Mouse (Mus musculus): ENCODE measurements around the gene Kif5a.

Kif5a gene

GRCm38 (mm10) chr10:127191191-127192056, 71.7 kb downstream of the Kif5a start:
- in situ Hi-C loops (cut with MboI, MseI) = no loop called here

DNA sequence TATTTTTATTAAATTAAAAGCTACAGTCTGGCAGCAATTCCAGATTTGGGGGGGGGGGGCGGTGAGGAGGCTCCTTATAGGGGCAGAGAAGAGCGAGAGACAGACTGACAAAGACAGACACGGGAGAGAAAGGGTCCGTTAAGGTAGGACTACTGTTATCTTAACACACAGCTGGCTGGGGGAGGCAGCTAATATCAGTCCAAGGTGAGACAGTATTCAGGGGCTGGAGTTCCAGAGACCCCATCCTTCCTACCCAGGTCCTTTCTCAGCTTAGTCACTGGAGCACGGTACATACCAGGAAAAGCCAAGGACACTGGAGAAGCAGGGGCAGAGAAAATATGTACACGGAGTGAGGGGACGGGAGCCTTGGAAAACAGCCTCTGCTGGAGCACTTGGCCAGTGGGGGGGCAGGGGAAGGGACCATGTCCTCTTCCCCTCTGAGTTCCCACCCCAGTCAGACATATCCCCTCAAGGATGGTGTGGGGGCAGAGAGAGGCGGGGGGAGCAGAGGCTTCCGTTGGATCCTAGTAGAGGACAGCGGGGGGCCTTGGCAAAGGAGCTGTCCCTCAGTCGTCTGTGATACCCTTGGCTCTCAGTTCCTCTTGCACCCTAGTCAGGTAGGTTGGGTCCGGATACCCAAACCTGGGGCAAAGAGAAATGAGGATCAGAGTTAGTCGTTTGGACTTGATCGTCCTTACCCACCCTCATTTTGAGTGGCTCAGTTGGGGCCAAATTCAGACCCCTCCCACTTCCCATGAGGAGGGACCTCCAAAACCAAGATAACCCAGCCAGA, 72.6 kb downstream of the Kif5a start:
- in situ Hi-C loops (cut with MboI, MseI) = no loop called here

- in situ Hi-C loops (cut with MboI, MseI) = loop anchor here (5.0 to 10.0 kb wide), 2 partner anchors 142 to 335 kb away; partner anchors contain the start of gene Shmt2
Observed at GRCm38 (mm10) chr10:127189651-127190381, 73.3 kb downstream of the Kif5a start, which contains the start of gene Arhgef25. Gene Arhgef25, minus strand, starts transcription at chr10:127190083.

DNA sequence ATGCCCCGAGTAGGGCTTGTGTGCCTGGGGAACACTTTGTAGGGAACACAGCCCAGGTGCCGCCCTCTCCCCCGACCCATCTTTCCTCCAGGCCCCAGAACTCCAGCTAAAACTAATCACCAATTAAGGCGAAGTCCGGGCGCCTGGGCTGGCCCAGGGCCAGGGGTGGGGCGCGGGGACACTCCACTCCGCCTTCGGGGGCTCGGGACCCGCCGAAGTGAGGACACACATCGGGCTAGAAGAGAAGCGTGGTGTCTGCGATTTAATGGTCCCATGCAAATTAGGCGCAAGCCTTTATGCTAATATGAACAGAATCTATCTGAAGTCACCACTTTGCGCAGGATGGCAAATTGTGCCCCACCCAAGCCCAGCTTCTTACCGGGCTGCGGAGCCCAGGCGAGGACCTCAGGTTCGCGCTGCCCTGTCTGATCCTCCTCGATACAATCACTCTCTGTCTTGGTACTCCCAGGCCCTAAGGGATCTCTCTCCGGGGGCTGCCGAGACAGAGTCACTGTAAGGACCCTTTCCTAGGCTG, 74.0 kb downstream of the Kif5a start:
- in situ Hi-C loops (cut with MboI, MseI) = loop anchor here (5.0 to 10.0 kb wide), 2 partner anchors 143 to 336 kb away; partner anchors contain the start of gene Shmt2

DNA sequence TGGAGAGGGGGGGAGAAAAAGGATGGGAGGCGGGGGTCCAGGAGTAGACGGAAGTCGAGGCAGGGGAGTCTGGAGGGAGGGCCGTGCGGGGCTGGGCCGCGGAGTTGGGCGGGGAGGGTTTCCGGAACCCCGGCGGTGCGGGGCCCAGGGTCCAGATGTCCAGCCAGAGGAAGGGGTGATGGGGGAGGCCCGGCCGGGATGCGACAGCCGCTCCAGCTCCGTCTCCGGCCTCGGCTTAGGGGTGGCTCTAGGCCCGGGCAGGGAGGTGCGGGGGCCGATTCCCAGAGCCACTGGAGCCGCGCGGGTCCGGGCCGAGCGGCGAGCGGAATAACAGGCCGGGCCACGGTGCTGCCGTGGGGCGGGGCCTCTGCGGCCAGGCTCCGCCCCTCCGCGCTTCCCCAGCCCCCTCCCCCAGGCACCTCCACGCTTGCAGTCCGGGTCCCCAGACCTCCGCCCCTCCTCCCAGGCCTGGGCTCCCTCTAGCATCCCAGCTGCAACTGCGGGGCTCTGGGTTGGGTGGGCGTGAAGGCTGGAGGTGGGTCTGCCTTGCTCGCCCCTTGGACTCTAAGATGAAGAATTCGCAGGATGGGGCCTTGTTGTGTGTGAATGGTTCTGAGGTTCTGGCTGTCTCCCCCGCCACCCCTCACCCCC, 74.6 kb downstream of the Kif5a start:
- in situ Hi-C loops (cut with MboI, MseI) = loop anchor here (5.0 to 10.0 kb wide), 2 partner anchors 144 to 336 kb away; partner anchors contain the start of gene Shmt2

DNA sequence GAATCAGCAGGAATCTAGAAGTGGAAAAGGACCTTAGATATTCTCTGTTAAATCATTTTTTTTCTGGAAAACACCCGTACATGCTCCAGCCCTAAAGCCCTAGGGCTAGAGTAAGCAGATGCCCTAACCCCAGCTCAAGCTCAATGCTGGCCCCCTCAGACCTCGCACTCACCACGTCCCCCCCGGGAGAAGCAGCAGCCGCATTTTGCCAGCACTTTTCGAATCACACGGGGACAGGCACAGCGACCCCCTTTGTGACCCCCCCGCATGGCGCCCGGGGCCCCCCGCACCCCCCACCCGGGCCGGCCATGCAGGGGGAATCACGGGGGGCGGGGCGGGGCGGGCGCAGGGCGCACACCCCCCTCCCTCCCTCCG, 75.1 kb downstream of the Kif5a start:
- in situ Hi-C loops (cut with MboI, MseI) = loop anchor here (5.0 to 10.0 kb wide), 2 partner anchors 144 to 337 kb away; partner anchors contain the start of gene Shmt2

DNA sequence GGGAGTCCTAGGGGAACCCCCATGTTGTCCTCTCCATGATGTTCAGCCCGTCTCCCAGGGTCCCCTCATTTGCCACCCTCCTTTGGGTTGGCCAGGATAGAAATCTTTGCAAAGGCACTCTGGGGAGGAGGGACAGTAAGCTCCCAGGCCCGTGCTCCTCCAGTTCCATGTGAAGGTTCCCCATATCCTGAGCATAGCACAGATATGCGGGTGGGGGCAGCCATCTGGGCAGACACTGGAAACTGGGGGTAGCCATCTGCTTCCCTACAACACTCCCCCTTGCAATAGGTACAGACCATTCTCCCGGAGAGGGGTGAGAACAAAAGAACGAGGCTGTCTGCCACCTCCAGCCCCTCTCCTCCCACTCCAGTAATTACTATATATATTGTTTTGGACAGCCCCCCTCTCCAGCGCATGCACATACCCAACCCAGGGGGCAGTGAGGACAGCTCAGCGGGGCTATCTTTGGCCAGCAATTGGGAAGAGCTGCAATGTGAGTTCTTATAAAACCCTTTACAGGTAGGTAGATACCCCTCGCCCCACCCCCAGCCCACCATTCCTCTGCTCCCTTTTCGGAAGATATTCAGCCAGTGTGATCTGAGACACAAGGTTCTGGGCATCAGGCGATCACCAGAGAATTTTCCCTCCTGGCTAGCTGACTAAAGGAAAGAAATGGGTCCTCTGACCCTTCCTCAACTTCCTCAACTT, 75.6 kb downstream of the Kif5a start:
- in situ Hi-C loops (cut with MboI, MseI) = loop anchor here (5.0 to 10.0 kb wide), 2 partner anchors 145 to 337 kb away; partner anchors contain the start of gene Shmt2

- in situ Hi-C loops (cut with MboI, MseI) = loop anchor here (5.0 to 10.0 kb wide), 2 partner anchors 146 to 338 kb away; partner anchors contain the start of gene Shmt2
Observed at GRCm38 (mm10) chr10:127186451-127186850, 76.7 kb downstream of the Kif5a start.

DNA sequence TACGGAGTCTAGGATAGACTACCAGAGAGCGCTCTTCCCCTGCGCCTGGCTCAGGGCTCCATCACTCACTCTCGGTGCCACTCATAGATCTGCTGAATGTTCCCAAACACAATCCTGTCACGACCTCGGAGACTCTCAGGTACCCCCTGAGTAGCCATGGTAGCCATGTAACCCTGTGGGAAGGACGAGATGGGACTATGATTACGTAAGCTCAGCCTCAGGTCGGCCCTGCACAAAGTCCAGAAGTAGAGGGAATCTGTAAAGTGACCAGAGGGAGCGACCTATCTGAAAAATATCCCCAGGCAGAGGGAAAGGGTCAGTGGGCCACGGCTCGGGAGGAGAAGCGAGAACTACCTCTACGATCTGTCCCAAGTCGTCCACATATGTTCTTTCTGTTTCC, 77.6 kb downstream of the Kif5a start:
- in situ Hi-C loops (cut with MboI, MseI) = loop anchor here (5.0 to 10.0 kb wide), 2 partner anchors 147 to 339 kb away; partner anchors contain the start of gene Shmt2

DNA sequence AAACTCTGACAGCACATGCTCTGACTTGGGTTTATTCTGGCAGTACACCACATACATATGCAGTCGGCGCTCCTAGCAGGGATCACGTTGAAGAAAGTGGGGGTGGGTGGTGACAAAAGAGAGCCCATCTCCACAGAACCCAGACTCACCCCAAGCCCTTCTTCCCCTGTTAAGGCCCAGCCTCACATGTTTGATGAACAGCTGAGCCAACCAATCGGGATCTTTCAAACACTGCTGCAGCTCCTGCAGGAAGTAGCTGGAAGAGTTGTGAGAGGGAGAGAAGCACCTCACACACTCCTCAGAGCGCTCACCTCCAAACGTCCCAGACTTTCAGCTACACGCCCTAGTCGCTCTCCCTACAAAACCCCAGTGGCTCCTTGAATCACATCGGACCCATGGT, 78.0 kb downstream of the Kif5a start:
- in situ Hi-C loops (cut with MboI, MseI) = loop anchor here (5.0 to 10.0 kb wide), 2 partner anchors 147 to 340 kb away; partner anchors contain the start of gene Shmt2

GRCm38 (mm10) chr10:127183759-127184158, 79.4 kb downstream of the Kif5a start:
- in situ Hi-C loops (cut with MboI, MseI) = loop anchor here (5.0 to 10.0 kb wide), 2 partner anchors 39 to 341 kb away; partner anchors contain the start of gene Shmt2

DNA sequence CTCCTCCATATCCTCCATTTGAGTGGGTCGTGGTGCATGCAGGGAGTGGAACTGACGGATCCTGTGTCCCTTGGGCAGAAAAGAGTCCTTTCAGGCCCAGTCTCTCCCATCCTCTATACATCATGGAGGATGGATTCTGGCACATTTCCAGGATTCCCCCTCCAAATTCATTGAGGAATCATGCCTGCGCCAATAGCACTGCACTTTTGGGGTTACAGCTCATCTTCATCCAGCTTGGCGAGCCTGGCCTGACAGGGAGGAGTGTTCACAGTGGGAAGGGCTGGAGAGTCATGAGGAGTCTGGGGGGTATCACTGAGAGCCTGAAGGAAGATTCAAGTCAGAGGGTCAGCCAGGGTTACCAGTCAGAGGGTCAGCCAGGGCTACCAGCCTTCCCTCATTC, 80.5 kb downstream of the Kif5a start:
- in situ Hi-C loops (cut with MboI, MseI) = loop anchor here (5.0 to 10.0 kb wide), 2 partner anchors 40 to 342 kb away; partner anchors contain the start of gene Shmt2

- in situ Hi-C loops (cut with MboI, MseI) = loop anchor here (5.0 to 10.0 kb wide), 2 partner anchors 41 to 343 kb away; partner anchors contain the start of gene Shmt2
Observed at GRCm38 (mm10) chr10:127181566-127181965, 81.6 kb downstream of the Kif5a start.

DNA sequence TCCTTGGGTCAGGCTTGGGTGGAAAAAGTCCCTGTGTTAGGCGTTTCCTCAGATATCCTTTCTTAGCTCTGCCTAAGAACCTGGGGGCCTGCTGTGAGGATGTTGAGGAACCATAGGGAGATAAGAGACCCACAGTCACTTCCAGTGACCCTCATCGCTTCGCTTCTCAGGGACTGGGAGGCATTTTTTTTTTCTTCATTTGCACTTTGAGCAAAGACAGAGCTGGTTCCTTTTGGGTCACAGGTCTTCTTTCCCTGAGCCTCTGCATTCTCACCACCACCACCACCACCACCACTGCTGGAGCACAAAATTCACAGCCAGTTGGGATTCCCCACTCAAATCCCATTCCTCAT, 82.5 kb downstream of the Kif5a start:
- in situ Hi-C loops (cut with MboI, MseI) = loop anchor here (5.0 to 10.0 kb wide), 2 partner anchors 42 to 344 kb away; partner anchors contain the start of gene Shmt2

DNA sequence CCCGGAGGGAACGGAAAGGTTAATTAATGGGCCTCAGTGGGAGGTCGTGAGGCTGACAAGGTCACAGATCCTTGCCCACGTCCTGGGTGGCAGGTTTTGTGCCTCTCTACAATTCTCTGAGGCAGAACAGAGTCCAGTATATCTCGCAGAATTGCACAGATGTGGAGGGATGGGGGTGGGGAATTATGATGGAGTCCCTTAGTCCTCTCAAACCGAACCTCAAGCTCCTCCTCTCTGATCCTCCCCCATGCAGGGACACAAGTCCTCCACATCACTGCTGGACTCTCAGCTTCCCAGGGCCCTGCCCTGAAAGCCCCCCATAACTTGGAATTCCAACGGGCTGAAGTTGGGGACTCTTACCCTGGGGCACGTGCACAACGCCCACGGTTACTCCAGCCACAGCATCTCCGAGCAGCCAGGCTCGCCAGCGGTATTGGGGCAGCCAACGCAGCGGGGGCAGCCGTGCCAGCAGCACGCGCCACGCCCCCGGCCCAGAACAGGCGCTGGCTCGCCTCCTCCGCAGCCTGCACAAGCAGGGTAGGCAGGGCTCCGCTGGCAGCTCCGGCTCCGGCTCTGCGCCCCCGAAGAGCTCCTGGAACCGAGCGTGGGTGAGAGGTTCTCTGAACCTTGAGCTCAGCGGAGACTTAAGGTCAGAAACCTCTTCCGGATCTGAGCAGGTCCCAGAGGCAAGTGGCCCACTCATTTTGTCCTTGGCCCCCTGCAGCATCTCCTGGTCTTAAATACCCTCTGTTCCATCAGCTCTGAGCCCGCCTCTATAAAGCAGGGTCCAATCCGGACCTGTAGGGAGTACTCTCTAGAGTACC, 83.1 kb downstream of the Kif5a start, which contains the start of gene Slc26a10:
Slc26a10 (minus strand) TSS at position 775 of the 824 bp plus-strand sequence.
- in situ Hi-C loops (cut with MboI, MseI) = loop anchor here (5.0 to 10.0 kb wide), 2 partner anchors 42 to 345 kb away; partner anchors contain the start of gene Shmt2

DNA sequence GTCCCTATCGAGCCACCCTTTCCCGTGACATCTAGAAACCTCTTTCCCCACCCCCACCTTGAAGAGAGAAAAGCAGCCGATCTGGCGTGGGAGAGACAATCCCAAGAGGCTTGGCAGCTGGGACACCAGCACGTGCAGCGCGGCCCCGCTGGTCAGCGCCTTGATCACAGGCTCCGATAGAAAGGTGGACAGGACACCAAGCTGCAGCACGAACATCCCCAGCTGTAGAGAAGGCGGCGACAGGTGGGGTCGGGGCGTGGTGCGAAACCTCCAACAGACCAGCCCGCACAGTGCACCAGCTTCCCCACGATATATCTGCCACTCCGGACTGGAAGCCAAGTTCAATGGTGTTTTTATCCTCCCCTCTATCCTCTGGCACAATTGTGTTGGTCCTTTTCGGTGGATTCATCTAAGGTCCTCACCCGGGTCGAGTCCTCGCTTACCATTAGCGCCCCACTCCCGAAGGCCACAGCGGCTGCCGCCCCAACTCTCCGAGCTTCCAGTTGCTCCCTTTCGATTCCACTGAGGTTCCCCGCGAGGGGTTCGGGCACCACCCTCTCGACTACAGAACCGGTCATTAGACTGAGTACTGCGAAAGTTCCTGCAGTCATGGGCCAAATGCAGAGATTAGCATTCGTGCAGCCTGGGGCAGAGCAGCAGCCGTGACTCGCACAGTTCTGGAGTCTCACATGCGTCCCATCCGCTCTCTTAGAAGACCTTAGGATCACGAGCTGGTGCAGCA, 84.7 kb downstream of the Kif5a start:
- in situ Hi-C loops (cut with MboI, MseI) = no loop called here

- in situ Hi-C loops (cut with MboI, MseI) = no loop called here
Observed at GRCm38 (mm10) chr10:127177719-127178118, 85.4 kb downstream of the Kif5a start.

DNA sequence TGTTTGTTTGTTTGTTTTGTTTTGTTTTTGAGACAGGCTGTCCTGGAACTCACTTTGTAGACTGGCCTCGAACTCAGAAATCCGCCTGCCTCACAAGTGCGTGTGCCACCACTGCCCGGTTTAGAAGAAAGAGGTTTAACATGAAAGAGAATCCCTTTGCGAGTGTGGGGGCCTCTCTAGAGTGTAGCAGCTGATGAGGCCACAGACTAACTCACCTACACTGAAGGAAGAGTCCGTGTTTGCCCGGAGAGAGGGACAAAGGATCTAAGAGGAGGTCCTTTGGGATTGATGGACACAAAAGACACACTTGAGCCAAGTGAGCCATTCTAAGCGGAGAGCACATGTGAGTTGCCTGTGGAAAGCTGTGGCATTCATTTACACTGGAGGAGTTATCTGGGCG, 85.9 kb downstream of the Kif5a start:
- in situ Hi-C loops (cut with MboI, MseI) = no loop called here

Data from T-helper 2 cell (primary cell).